Comparison of ENCODE assay signal across 17 mouse cellular contexts in genomic region chr11:64829429-64829828, GRCm38 (mm10).
"Had no signal": no experiment of that assay in that cellular context is flagged by ENCODE, and none has a peak within 500 bp of the region (broad histone marks: within the 10 kb centered on the region; RNA-seq: fewer than 3 reads in every experiment).

No protein-coding gene starts in this region.

- H3K27me3 ChIP-seq: lung, embryonic 15.5 days; midbrain, embryonic 12.5 days; neural tube, embryonic 15.5 days; stomach, embryonic 15.5 days had no signal

- H3K9ac ChIP-seq: lung, embryonic 15.5 days; midbrain, embryonic 12.5 days; neural tube, embryonic 13.5 days; neural tube, embryonic 15.5 days; stomach, embryonic 15.5 days had no signal

- H3K4me1 ChIP-seq: lung, embryonic 15.5 days; stomach, embryonic 15.5 days had no signal

- H3K27ac ChIP-seq: lung, embryonic 15.5 days; midbrain, embryonic 10.5 days; midbrain, embryonic 12.5 days; neural tube, embryonic 13.5 days; neural tube, embryonic 15.5 days; stomach, embryonic 15.5 days had no signal

- H3K4me3 ChIP-seq: lung, embryonic 15.5 days; midbrain, embryonic 10.5 days; midbrain, embryonic 12.5 days; myocyte; neural tube, embryonic 13.5 days; neural tube, embryonic 15.5 days; stomach, embryonic 15.5 days had no signal

- H3K36me3 ChIP-seq: lung, embryonic 15.5 days; midbrain, embryonic 10.5 days; midbrain, embryonic 12.5 days; neural tube, embryonic 13.5 days; neural tube, embryonic 15.5 days; stomach, embryonic 15.5 days had no signal

- H3K9me3 ChIP-seq: lung, embryonic 15.5 days; midbrain, embryonic 10.5 days; midbrain, embryonic 12.5 days; neural tube, embryonic 13.5 days; neural tube, embryonic 15.5 days; stomach, embryonic 15.5 days had no signal

- ATAC-seq: lung, postnatal 0 days; midbrain, embryonic 16.5 days had no signal

- DNase-seq: lung, adult 18-20 months; lung, postnatal 14 days; lung, postnatal 4 days; midbrain, embryonic 14.5 days; right cerebral cortex, postnatal 14 days; thymus, adult 18-20 months; thymus, postnatal 14 days; thymus, postnatal 36 days had no signal

- H3K4me2 ChIP-seq: lung, embryonic 15.5 days; midbrain, embryonic 12.5 days; neural tube, embryonic 13.5 days; neural tube, embryonic 15.5 days; stomach, embryonic 15.5 days had no signal
